Mouse (Mus musculus): ENCODE measurements around the gene Gm20741.

The Gm20741 gene

DNA sequence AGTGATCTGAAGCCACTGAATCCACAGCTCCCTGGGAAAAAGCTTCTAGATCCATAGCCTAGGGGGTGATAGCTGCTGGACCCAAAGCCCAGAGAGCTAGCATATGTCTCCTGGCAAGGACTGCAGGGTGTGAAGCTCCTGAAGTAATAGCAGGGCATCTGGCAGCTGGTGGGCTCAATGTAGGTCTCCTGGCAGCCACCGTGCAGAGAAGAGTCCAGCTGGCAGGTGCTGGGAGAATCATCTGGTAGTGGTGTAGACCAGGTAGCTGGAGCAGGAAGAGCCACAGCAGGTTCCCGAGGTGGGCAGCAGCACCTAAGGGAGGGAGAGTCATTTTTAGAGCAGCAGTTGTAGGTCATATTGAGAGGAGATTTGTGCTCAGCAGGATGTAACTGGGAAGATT is at the start of gene Gm20741:
Gm20741 (minus strand) TSS at position 394 of the 400 bp plus-strand sequence.
- peak in 1 of 2 experiments; percentile 32 for DNase-seq (ENCODE audit: low spot score in 2 of 2)

DNA sequence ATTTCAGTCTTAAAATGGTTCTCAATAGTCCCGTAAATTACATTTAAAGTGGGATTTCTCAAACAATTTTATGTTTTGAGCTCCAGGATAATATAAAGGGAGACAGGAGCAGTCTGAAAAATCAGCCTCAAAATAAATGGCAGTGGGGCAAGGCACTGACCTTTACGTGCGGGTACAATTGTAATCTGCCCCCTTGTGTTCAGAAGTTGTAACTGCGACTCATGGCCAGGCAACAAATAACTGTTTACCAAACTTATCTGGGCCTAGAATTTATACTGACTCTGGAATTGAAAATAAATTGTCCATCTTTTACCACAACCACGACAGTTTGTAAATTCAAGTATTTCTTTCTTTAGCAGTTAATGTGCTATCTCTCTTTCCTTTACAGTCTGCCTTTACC is 39.4 kb upstream of the Gm20741 start:
- DNase-seq (ENCODE audit: low spot score in 2 of 2) = peak in 1 of 2 experiments; percentile 38

DNA sequence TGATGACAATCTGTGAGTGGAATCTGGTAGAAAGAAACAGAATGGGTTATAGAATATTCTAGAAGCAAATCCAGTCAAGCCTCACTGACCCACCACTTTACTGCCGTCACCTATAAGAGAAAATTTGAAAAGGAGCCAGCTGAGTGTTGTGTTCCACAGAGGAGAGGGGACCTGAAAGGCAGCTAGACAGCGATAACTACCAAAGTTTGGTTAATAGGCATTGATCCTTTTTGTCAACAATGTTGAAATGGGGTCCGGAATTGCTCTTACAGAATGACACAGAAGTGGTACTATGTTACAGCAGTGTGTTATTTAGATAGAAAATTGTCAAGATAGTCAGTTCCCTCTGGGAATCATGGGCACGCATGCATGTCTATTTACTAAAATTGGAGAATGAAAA is 36.5 kb upstream of the Gm20741 start:
- no peak for DNase-seq (ENCODE audit: low spot score in 2 of 2)

DNA sequence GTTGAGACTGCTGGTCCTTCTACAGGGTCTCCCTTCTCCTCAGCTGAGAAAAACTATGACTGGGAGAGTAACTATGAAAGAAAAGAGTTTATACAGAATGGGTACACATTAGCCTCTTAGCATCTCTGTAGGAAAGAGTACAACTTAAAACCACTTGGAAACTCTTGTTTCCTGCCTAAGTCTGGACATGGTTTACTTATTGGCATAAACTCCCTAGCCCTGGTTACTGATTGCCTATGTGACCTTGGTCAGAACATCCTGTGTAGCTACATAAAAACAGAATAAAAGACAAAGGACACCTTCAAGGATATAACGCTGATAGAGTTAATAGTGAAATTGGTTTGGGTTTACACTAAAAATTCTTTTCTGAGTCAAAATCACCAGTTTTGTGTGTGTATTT is 35.3 kb upstream of the Gm20741 start:
- no peak for DNase-seq (ENCODE audit: low spot score in 2 of 2)

DNA sequence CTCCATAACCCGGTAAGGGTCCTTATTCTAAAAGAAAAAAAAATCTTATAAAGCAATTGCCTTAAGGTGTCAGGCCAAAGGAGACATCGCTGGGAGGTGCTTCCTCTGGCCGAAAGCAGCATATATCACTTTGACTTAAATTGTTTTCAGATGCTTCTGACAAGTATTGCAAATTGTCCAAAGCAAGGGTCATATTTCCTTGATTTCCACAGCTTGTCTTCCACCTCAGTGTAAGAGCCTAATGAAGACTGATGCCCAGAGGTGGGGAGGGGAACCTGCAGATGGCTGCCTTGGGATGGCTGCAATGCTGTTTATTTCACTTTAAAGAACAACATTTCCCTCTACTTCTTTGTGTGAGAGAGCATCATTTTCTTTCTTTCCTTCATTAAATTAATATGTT is 15.0 kb upstream of the Gm20741 start:
- DNase-seq (ENCODE audit: low spot score in 2 of 2) = no peak

DNA sequence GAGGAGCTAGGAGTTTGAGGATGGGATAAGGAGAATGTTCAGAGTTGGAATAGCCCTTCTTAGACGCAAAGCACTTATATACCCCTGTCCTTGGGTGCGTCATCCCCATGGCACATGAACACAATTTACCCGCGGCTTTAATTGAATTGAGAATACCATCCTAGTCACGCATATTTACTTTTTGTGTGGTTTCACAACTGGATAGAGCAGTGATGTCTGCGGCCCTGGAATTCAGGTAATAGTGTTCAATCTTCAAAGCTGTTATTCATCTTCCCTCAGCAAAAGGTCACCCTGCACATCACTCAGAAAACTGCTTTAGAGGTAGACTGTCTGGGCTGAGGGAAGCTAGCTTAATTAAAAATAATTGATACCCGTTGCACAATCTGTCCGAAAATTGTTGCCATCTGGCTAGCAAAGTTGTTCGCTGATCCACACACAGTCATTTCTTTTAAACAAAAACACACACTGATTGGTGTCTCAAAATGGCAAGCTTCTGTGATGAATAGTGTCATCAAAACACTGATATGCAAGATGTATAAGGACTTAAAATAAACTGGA is 14.2 kb upstream of the Gm20741 start, which contains the start of gene Krtap14:
Krtap14 (minus strand) TSS at position 51 of the 558 bp plus-strand sequence.
- no peak for DNase-seq (ENCODE audit: low spot score in 2 of 2)

DNA sequence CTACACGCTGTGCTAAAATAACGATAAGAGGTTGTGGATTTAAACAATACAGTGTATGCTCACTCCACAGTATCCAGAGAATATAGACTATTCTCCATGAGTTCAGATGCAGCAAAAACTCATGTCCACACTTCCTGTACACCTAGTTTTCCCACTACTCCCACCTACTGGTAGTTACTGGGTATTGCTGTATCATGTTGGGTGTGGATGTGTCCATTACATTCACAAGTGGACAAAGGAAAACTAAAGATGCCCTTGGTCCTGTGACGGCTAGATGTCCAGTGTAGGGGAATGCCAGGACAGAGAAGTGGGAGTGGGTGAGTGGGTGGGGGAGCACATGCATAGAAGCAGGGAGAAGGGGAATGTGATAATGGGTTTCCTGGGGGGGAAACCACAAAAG is 11.7 kb upstream of the Gm20741 start:
- DNase-seq (ENCODE audit: low spot score in 2 of 2) = no peak

DNA sequence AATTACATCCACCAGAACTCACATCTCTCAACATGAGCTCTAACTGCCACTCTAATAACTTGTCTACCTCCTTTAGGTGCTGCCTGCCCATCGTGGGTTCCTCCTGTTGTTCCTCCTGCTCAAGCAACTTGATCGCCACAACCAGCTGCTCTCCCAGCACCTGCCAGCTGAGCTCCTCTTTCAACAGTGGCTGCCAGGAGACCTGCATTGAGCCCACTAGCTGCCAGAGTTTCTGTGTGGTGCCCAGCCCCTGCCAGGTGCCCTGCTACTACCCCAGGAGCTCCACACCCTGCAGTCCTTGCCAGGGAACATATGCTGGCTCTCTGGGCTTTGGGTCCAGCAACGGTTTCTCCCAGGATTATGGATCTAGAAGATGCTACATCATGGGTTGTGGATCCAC is 8.0 kb upstream of the Gm20741 start, which contains the start of gene Krtap15:
Krtap15 (plus strand) TSS at position 150 of the 400 bp plus-strand sequence.
- peak in 1 of 2 experiments; percentile 17 for DNase-seq (ENCODE audit: low spot score in 2 of 2)

DNA sequence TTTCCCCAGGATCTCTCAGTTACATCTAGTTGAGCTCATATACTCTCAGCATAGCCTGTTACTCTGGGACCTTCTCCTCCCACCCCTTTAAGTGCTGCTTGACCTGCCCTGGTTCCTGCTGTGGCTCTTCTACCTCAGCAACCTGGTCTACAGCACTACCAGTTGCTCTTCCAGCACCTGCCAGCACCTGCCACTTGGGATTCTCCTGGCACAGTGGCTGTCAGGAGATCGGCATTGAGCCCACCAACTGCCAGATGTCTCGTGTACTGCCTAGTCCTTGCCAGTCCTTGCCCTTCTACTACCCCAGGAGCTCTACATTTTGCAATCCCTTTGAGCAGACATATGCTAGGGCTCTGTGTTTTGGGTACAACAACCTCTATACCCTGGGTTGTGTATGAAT is 25.2 kb downstream of the Gm20741 start:
- DNase-seq (ENCODE audit: low spot score in 2 of 2) = peak in 1 of 2 experiments; percentile 46

DNA sequence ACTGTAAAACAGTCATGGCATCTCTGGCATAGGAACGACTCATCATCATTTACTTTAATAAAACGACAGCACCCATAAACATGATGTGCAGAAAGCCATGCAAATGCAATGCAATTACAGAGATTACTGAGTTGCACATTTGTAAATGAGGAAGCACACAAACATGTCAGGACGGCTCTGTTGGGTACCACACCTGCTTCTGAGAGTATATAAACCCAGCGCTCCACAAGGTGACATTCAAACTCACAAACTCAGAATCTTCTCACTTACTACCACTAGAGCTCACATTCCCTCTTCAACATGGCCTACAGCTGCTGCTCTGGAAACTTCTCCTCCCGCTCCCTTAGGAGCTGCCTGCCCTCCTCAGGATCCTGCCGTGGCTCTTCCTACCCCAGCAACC is 34.4 kb downstream of the Gm20741 start, which contains the start of gene Gm5965:
Gm5965 (plus strand) TSS at position 301 of the 400 bp plus-strand sequence.
- DNase-seq (ENCODE audit: low spot score in 2 of 2) = no peak

DNA sequence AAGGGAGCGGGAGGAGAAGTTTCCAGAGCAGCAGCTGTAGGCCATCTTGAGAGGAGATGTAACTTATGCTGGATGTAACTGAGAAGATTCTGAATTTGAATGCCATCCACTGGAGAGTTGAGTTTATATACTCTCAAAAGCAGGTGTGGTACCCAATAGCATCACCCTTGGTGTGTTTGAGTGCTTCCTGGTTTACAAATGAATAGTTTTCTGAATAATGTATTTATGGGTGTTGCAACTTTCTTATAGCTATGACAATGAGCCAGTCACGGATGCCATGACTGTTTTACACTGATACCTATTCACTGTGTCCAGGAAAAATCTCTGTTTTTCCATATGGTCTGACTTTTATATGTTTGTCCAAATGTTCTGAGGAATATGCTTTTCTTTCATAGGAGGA is 37.9 kb downstream of the Gm20741 start, which contains the start of gene 2310057N15Rik:
2310057N15Rik (minus strand) TSS at position 101 of the 400 bp plus-strand sequence.
- no peak for DNase-seq (ENCODE audit: low spot score in 2 of 2)
